Mouse (Mus musculus) stomach, postnatal 0 days (tissue): Measurements from ENCODE around the gene Tma7.

Experiments
- CTCF ChIP-seq: IDR thresholded peaks from 2 replicates; pipeline ENCODE4 v1.5.1; 2016; ENCODE audit warnings: antibody characterized with exemption, low read depth, mild to moderate bottlenecking, moderate library complexity
- EP300 ChIP-seq: optimal IDR thresholded peaks from 2 replicates; pipeline ENCODE3; 2016; ENCODE audit warnings: antibody characterized with exemption

- TF ChIP-seq EP300 (no peak), CTCF (no peak)
Measured at GRCm38 (mm10) chr9:109051011-109051501, 31.3 kb downstream of the Tma7 start.
